Mouse (Mus musculus) heart, postnatal 4 days (tissue): ENCODE results near the gene Tmem120a. TPM values are rescaled to one million over a fixed set of nuclear protein-coding genes. Genes with fewer than 3 reads are reported as not detected.

ENCODE experiments used
- DNase-seq: peaks from one replicate; pipeline ENCODE4 v3.0.0; 2021
- total RNA-seq, 2 experiments: library from RNA; stranded (reverse); gene quantifications; 2 replicates each; pipeline ENCODE4 v1.2.3; 2021

The Tmem120a gene
- total RNA-seq, result 10 to 100 TPM; 14.4 to 16.7 TPM

GRCm38 (mm10) chr5:135743741-135744609 lies at the start of gene Tmem120a:
Tmem120a (minus strand) TSS chr5:135744448.
- DNase-seq, result peak; percentile 97

- DNase-seq, result no peak
Measured at GRCm38 (mm10) chr5:135782901-135783300, 38.7 kb upstream of the Tmem120a start.

GRCm38 (mm10) chr5:135780331-135780730 lies 36.1 kb upstream of the Tmem120a start:
- DNase-seq, result no peak

DNA sequence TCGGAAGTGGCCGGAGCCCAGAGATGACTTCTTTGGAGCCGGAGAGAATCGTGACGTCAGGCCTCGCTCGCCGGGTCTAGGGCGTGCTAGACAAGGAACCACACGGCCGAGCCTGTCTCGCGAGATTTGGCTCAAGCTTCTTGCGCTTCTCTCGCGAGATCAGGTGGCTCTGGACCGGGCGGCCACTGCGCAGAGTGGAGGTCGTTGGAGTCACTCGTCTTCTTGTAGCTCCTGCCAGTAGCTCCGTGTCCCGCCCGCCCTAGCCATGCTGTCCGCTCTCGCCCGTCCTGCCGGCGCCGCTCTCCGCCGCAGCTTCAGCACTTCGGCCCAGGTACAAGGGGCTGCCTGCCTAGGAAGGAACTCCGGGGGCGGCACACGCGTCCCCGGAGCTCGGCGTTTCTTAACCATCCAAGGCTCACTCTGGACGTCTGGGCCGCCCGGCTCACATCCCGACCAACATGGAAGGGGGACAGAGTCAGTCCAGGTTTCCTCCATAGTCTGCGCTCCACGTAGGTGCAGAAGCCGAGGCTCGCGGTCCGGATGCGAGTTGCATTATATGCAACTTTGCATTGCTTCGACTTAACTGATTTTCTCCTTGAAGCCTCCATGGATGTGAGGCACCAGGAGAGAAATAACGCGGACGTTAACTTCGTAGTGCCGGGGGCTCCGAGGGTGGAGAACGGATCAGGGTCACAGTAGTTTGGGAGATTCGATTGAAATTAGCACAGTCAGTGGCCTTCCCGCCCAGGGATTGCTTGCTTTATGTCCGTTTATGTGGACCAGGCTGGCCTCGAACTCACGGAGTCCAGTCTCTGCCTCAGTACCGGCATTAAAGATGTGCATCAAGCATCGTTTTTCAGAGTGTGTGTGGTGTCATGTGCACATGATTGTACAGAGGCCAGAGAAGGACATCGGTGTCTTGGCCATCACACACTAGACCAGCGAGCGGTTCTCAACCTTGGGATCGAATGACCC lies 34.5 kb upstream of the Tmem120a start, which contains the start of gene Mdh2:
Mdh2 (plus strand) TSS at position 10 of the 975 bp plus-strand sequence.
- peak; percentile 100 for DNase-seq

GRCm38 (mm10) chr5:135777796-135778470 lies 33.7 kb upstream of the Tmem120a start, which contains the start of gene Styxl1:
Styxl1 (minus strand) TSS chr5:135778385.
- DNase-seq, result no peak

GRCm38 (mm10) chr5:135776546-135776945 lies 32.3 kb upstream of the Tmem120a start:
- DNase-seq, result no peak

GRCm38 (mm10) chr5:135772519-135772918 lies 28.3 kb upstream of the Tmem120a start:
- DNase-seq, result no peak

- no peak for DNase-seq
Measured at GRCm38 (mm10) chr5:135764971-135765370, 20.7 kb upstream of the Tmem120a start.

- DNase-seq, result peak; percentile 84
Measured at GRCm38 (mm10) chr5:135763526-135763925, 19.3 kb upstream of the Tmem120a start.

DNA sequence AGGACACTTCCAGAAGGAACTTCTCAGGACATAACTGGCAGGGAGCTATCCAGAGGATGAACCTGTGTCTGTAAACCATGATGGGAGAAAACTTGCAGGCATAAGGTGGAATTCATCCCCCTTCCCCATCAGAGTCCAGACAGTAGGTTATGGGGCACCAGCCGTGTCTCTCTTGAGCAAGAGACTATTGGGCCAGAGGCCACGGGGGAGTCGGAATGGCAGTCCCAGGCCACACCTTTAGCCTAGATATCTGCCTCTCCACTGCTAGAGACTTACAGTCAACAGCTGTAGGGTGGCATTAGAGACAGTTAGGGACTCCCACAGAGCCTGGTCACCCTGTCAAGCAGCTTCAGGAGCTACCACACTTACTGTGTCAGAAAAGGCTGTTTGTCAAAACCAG lies 17.6 kb upstream of the Tmem120a start:
- DNase-seq, result no peak

DNA sequence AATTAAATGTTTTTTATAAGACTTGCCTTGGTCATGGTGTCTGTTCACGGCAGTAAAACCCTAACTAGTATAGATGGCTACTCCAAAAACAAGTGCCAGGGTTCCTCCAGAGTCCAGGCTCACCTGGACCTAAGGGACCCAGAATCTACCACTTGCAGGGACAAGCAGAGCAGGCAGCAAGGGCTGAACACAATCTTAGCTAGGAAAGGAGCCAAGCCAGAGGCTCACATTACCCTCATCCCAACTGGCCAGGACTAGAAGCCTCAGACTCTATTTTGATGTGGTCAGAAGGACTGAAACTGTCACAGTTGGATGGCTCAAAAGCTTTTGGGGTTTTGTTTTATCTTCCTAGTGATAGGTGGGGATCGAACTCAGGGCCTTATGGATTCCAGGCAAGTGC lies 7.3 kb upstream of the Tmem120a start:
- no peak for DNase-seq

GRCm38 (mm10) chr5:135751041-135751440 lies 6.8 kb upstream of the Tmem120a start:
- no peak for DNase-seq

- no peak for DNase-seq
Measured at GRCm38 (mm10) chr5:135744742-135745141, 494 bp upstream of the Tmem120a start.

GRCm38 (mm10) chr5:135742941-135743740 lies 1.1 kb downstream of the Tmem120a start:
- DNase-seq, result peak; percentile 41

DNA sequence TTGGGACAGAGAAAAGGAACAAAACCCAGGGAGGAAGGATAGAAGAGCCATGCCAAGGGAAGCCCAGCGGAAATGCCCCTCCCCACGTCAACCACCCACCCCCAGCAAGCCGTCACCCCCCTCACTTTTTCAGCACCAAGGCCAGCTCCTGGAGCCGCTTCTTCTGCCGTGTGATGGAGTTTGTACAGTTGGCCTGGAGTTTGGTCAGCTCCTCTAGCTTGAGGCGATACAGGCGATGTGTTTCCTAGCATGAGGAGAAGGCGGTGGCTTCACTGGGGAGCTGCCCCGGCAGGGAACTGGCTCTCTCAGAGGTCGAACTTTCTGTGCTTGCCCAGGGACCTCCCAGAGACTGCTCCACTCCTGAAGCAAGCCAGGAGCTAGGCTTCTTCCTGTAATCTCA lies 2.1 kb downstream of the Tmem120a start:
- peak; percentile 45 for DNase-seq

DNA sequence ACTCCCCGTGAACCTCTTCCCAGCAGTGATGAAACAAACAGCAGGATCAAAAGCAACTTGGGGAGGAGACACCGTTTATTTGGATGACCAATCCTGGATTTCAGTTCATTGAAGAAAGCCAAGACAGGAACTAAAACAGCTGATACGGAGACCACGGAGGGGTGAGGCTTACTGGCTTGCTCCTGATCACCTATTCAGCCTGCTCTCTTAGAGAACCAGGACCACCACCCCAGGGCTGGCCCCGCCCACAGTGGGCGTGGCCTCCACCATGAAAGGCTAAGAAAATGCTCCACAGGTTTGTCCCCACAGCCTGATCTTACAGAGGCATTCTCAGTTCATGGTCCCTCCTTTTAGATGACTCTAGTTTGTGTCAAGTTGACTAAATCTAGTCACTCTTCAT lies 6.0 kb downstream of the Tmem120a start:
- no peak for DNase-seq

GRCm38 (mm10) chr5:135737154-135737553 lies 7.1 kb downstream of the Tmem120a start:
- DNase-seq, result no peak

DNA sequence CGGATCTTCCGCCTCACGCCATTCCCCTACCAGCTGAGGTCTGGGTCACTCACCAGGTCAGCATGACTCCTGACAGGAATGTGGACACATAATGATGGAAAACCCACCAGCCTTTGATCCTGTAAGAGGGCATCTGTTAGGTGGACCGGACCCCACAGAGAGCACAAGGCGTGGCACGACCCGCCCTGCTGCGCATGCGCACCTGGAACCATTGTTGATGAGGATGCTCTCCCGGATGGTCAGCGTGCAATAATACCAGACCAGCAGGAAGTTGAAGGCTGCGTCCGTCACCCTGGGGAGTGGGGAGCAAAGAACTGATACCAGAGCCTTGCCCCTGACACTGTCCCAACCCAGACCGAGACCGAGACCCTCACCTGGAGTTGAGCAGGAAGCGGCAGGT lies 7.7 kb downstream of the Tmem120a start:
- no peak for DNase-seq

DNA sequence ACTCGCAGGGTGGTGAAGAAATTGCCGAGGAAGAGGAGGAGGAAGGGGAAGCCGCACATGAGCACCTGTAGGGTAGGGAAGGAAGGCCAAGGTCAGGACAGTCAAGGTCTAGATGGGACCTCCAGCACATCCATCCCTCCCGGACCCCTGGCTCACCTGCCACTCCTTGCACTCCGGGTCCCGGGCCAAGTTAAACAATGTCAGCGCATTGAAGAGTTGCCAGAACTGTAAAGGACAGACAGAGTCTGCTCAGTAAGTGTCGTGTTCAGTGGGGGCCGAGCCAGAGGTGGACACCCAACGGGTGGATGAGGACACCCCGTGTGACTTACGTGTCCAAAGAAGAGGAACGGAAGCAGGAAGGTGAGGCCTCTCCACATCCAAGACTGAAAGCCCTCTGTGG lies 8.5 kb downstream of the Tmem120a start:
- DNase-seq, result no peak

DNA sequence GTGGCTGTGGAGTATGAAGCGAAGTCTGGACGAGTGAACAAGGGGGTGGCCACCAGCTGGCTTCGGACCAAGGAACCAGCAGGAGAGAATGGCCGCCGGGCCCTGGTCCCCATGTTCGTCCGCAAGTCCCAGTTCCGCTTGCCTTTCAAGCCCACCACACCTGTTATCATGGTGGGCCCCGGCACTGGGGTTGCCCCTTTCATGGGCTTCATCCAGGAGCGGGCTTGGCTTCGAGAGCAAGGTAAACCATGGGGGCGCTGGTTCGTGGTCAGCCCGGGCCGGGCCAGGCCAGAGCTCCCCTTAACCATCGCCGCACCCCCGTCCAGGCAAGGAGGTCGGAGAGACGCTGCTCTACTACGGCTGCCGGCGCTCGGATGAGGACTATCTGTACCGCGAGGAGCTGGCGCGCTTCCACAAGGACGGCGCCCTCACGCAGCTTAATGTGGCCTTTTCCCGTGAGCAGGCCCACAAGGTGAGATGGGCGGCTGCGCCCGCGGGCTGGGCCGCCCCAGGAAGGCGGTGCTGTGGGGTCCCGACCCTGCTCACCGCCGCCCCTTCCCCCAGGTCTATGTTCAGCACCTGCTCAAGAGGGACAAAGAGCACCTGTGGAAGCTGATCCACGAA lies 10.1 kb downstream of the Tmem120a start:
- no peak for DNase-seq

- DNase-seq, result no peak
Measured at GRCm38 (mm10) chr5:135733071-135733470, 11.2 kb downstream of the Tmem120a start.
